In the genomic region with DNA sequence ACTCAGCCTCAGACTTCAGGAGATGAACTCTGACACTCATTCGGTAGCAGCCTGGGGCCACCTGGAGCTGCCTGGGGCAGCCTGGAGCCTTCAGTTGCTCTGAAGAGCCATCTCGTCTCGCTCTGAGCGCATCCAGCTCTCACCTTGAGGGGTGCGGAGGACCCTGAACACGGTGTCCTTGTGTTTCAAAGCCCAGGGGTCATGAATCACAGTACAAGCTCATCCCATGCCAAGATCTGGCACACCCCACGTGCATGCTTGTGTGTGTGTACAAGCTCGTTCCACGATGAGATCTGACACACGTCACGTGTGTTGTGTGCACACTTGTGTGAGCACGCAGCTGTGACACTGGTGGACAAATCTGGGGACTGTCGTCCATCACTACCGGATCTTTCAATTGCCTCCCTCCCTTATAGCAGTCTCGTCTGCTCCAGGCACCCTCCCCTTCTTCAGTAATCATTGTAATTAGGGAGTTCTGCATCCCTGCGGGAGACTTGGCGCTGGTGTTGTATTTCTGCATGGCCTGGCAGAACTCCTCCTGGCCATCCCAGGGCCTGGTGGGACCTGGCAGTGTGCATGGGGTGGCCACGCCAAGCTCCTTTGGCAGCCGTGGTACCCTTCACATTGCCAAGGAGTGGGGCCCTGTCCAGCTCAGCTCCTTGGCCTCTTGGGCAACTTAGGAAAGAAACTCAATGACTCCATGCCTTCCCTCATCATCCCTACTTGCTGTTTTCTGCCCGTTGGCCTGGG, we compare ENCODE assay signal across 10 mouse cellular contexts. TPM values are rescaled to one million over a fixed set of nuclear protein-coding genes. Genes with fewer than 3 reads are reported as not detected.
DNase-seq lines count a peak whose midpoint lies in the region; ATAC-seq lines count a peak whose summit lies in the region.
"Had no signal": no experiment of that assay in that cellular context is flagged by ENCODE, and none has a peak within 500 bp of the region (broad histone marks: within the 10 kb centered on the region; RNA-seq: fewer than 3 reads in every experiment).

No protein-coding gene starts in this region.

- no peak; the same call in 1 of the 2 replicates for ATAC-seq in forebrain, embryonic 14.5 days
- ATAC-seq in forebrain, embryonic 12.5 days (ENCODE audit: low FRiP score): no peak
- ATAC-seq in forebrain, embryonic 16.5 days: peak; percentile 73
- ATAC-seq in megakaryocyte progenitor cell, adult 5-6 weeks (replicated peaks; ENCODE audit: poor library complexity): no peak

- peak; percentile 70 for DNase-seq in forebrain, embryonic 14.5 days (ENCODE audit: low spot score)
- DNase-seq in NIH3T3 (ENCODE audit: low read depth): peak; percentile 41
- DNase-seq in layer of hippocampus, postnatal 14 days (ENCODE audit: low spot score in 2 of 2): peak; percentile 64 to 84
- DNase-seq in retina, embryonic 14.5 days (ENCODE audit: low spot score): no peak
- no peak for DNase-seq in lung, postnatal 4 days

- H3K27ac ChIP-seq in forebrain, embryonic 14.5 days (ENCODE audit: low read depth, low read length): no peak overlapping the region
- no peak overlapping the region for H3K27ac ChIP-seq in forebrain, embryonic 12.5 days
- no peak overlapping the region for H3K27ac ChIP-seq in forebrain, embryonic 16.5 days (ENCODE audit: low read length)

- 64% methylated on average over 20 of the region's 20 CpGs for WGBS in forebrain, embryonic 14.5 days
- 75% methylated on average over 20 of the region's 20 CpGs for WGBS in forebrain, embryonic 12.5 days
- 58% methylated on average over 20 of the region's 20 CpGs for WGBS in forebrain, embryonic 16.5 days

- no peak overlapping the region for H3K9ac ChIP-seq in forebrain, embryonic 14.5 days (ENCODE audit: low read length)
- H3K9ac ChIP-seq in forebrain, embryonic 12.5 days: no peak overlapping the region
- H3K9ac ChIP-seq in forebrain, embryonic 16.5 days (replicated peaks; ENCODE audit: low read depth, low read length): no peak overlapping the region

- no peaks in the 10 kb centered on the region for H3K36me3 ChIP-seq in forebrain, embryonic 14.5 days (ENCODE audit: control insufficient read depth, insufficient read depth, low read length)
- no peaks in the 10 kb centered on the region for H3K36me3 ChIP-seq in forebrain, embryonic 12.5 days (replicated peaks)
- no peaks in the 10 kb centered on the region for H3K36me3 ChIP-seq in forebrain, embryonic 16.5 days (ENCODE audit: control insufficient read depth, insufficient read depth)

- H3K9me3 ChIP-seq in forebrain, embryonic 14.5 days (replicated peaks; ENCODE audit: control insufficient read depth, low read length): no peaks in the 10 kb centered on the region
- no peaks in the 10 kb centered on the region for H3K9me3 ChIP-seq in forebrain, embryonic 12.5 days
- H3K9me3 ChIP-seq in forebrain, embryonic 16.5 days (ENCODE audit: control insufficient read depth, low read length): no peaks in the 10 kb centered on the region

- H3K27me3 ChIP-seq in forebrain, embryonic 14.5 days (replicated peaks; ENCODE audit: control insufficient read depth, insufficient read depth, low read length): no peaks in the 10 kb centered on the region
- H3K27me3 ChIP-seq in forebrain, embryonic 12.5 days: no peaks in the 10 kb centered on the region; the same call in 1 of the 2 replicates
- H3K27me3 ChIP-seq in forebrain, embryonic 16.5 days (replicated peaks; ENCODE audit: control insufficient read depth, insufficient read depth, low read length): no peaks in the 10 kb centered on the region

- H3K4me1 ChIP-seq in forebrain, embryonic 14.5 days (ENCODE audit: control insufficient read depth, insufficient read depth, low read length): no peaks in the 10 kb centered on the region
- 0 out of 2 replicates have a peak, but pooled peaks cover 9% of the 10 kb centered on the region for H3K4me1 ChIP-seq in forebrain, embryonic 12.5 days
- H3K4me1 ChIP-seq in forebrain, embryonic 16.5 days (replicated peaks; ENCODE audit: control insufficient read depth, insufficient read depth, low read length): peaks cover 12% of the 10 kb centered on the region

- no peak overlapping the region for H3K4me3 ChIP-seq in forebrain, embryonic 14.5 days (ENCODE audit: low read depth, low read length)
- H3K4me3 ChIP-seq in forebrain, embryonic 12.5 days (replicated peaks): no peak overlapping the region
- no peak overlapping the region for H3K4me3 ChIP-seq in forebrain, embryonic 16.5 days (replicated peaks; ENCODE audit: low read length)

- no peak overlapping the region for H3K4me2 ChIP-seq in forebrain, embryonic 14.5 days (ENCODE audit: low read length)
- H3K4me2 ChIP-seq in forebrain, embryonic 12.5 days: no peak overlapping the region
- no peak overlapping the region for H3K4me2 ChIP-seq in forebrain, embryonic 16.5 days (ENCODE audit: low read length)

RNA-seq across cellular contexts. Expression of a gene that starts 27.8 kb away (rescaled TPM):
- polyA plus RNA-seq in forebrain, embryonic 14.5 days (2014; fragmentation: Nextera tagmentation; extraction: Ambion mirVana): 0.14 TPM in 1 of 2 replicates, not detected in the other
- polyA plus RNA-seq in forebrain, embryonic 12.5 days (2016; fragmentation: Nextera tagmentation; extraction: Ambion mirVana): not detected in 2 replicates
- polyA plus RNA-seq in forebrain, embryonic 16.5 days (2015; fragmentation: Nextera tagmentation; extraction: Ambion mirVana): not detected in 2 replicates
- under 1 TPM in 1 of 2 experiments, not detected in 1; 0.55 TPM for total RNA-seq in layer of hippocampus, postnatal 14 days (2021)
- not detected in 2 replicates for total RNA-seq in megakaryocyte progenitor cell, adult 5-6 weeks (2015)
- not detected in 2 replicates for total RNA-seq in megakaryocyte progenitor cell, adult 5-6 weeks (2017)
- total RNA-seq: liver, adult 2 months had no signal
- polyA plus RNA-seq: C2C12; liver, adult 2 months had no signal

RNA-seq across cellular contexts. Expression of a gene that starts 46.8 kb away (rescaled TPM):
- polyA plus RNA-seq in forebrain, embryonic 14.5 days (2014; fragmentation: Nextera tagmentation; extraction: Ambion mirVana): 165 and 172 TPM in 2 replicates
- polyA plus RNA-seq in forebrain, embryonic 12.5 days (2016; fragmentation: Nextera tagmentation; extraction: Ambion mirVana): 379 and 385 TPM in 2 replicates
- polyA plus RNA-seq in forebrain, embryonic 16.5 days (2015; fragmentation: Nextera tagmentation; extraction: Ambion mirVana): 266 and 267 TPM in 2 replicates
- 100 to 1,000 TPM; 112 to 130 TPM for total RNA-seq in layer of hippocampus, postnatal 14 days (2021)
- 77.1 and 82.0 TPM in 2 replicates for total RNA-seq in megakaryocyte progenitor cell, adult 5-6 weeks (2015)
- 286 and 323 TPM in 2 replicates for total RNA-seq in megakaryocyte progenitor cell, adult 5-6 weeks (2017)

Comparison
In these comparisons a context has a peak if more than half of its experiments do, and no peak if none do; other contexts are left out.
1. DNase-seq: peak in forebrain, embryonic 14.5 days (single experiment), NIH3T3 (single experiment) and layer of hippocampus, postnatal 14 days (2 of 2); none in retina, embryonic 14.5 days (single experiment) and lung, postnatal 4 days (0 of 2).